Comparison of ENCODE assay signal across 8 mouse cellular contexts in genomic region chr5:132229644-132230357, GRCm38 (mm10).
DNase-seq lines count a peak whose midpoint lies in the region; ATAC-seq lines count a peak whose summit lies in the region.

No protein-coding gene starts in this region.

- no peak overlapping the region for H3K4me3 ChIP-seq in forebrain, embryonic 12.5 days (replicated peaks)
- peak overlapping the region; percentile 19; the same call in 1 of the 2 replicates for H3K4me3 ChIP-seq in heart, embryonic 16.5 days (ENCODE audit: low read length)
- H3K4me3 ChIP-seq in liver, embryonic 11.5 days (ENCODE audit: low read depth, low read length): no peak overlapping the region
- no peak overlapping the region for H3K4me3 ChIP-seq in neural tube, embryonic 15.5 days (replicated peaks)

- no peak for ATAC-seq in cerebellum, adult (ENCODE audit: insufficient number of reproducible peaks, low FRiP score, low TSS enrichment)
- ATAC-seq in forebrain, embryonic 12.5 days (ENCODE audit: low FRiP score): peak; percentile 92
- peak; percentile 94 for ATAC-seq in heart, embryonic 16.5 days (replicated peaks; ENCODE audit: extremely low read depth, insufficient read depth, low FRiP score)
- peak; percentile 34; the same call in 1 of the 2 replicates for ATAC-seq in liver, embryonic 11.5 days (replicated peaks; ENCODE audit: low FRiP score)
- peak; percentile 55; the same call in 1 of the 2 replicates for ATAC-seq in neural tube, embryonic 15.5 days (ENCODE audit: low FRiP score)

- H3K27ac ChIP-seq in forebrain, embryonic 12.5 days: peak overlapping the region; percentile 69
- peak overlapping the region; percentile 65 for H3K27ac ChIP-seq in heart, embryonic 16.5 days (ENCODE audit: low read length)
- no peak overlapping the region for H3K27ac ChIP-seq in liver, embryonic 11.5 days (ENCODE audit: low read depth, low read length)
- H3K27ac ChIP-seq in neural tube, embryonic 15.5 days (replicated peaks): no peak overlapping the region

- peak overlapping the region; percentile 6 for H3K4me2 ChIP-seq in forebrain, embryonic 12.5 days
- H3K4me2 ChIP-seq in heart, embryonic 16.5 days (ENCODE audit: low read depth, low read length): peak overlapping the region; percentile 54
- no peak overlapping the region for H3K4me2 ChIP-seq in liver, embryonic 11.5 days
- no peak overlapping the region for H3K4me2 ChIP-seq in neural tube, embryonic 15.5 days

- H3K9ac ChIP-seq in forebrain, embryonic 12.5 days: no peak overlapping the region
- no peak overlapping the region; the same call in 1 of the 2 replicates for H3K9ac ChIP-seq in heart, embryonic 16.5 days (ENCODE audit: low read length)
- no peak overlapping the region for H3K9ac ChIP-seq in liver, embryonic 11.5 days (ENCODE audit: low read depth, low read length)
- no peak overlapping the region for H3K9ac ChIP-seq in neural tube, embryonic 15.5 days (replicated peaks)

- peaks cover 39% of the 10 kb centered on the region for H3K4me1 ChIP-seq in forebrain, embryonic 12.5 days
- peaks cover 19% of the 10 kb centered on the region for H3K4me1 ChIP-seq in heart, embryonic 16.5 days (ENCODE audit: control insufficient read depth, insufficient read depth, low read length)
- H3K4me1 ChIP-seq in liver, embryonic 11.5 days (replicated peaks; ENCODE audit: control insufficient read depth, insufficient read depth, low read length): no peaks in the 10 kb centered on the region
- peaks cover 23% of the 10 kb centered on the region for H3K4me1 ChIP-seq in neural tube, embryonic 15.5 days

- peaks cover 18% of the 10 kb centered on the region for H3K27me3 ChIP-seq in forebrain, embryonic 12.5 days
- no peaks in the 10 kb centered on the region for H3K27me3 ChIP-seq in heart, embryonic 16.5 days (ENCODE audit: control insufficient read depth, insufficient read depth, low read length)
- no peaks in the 10 kb centered on the region for H3K27me3 ChIP-seq in liver, embryonic 11.5 days (replicated peaks; ENCODE audit: control insufficient read depth, insufficient read depth, low read length)
- no peaks in the 10 kb centered on the region for H3K27me3 ChIP-seq in neural tube, embryonic 15.5 days (replicated peaks)

- H3K9me3 ChIP-seq in forebrain, embryonic 12.5 days: no peaks in the 10 kb centered on the region
- H3K9me3 ChIP-seq in heart, embryonic 16.5 days (replicated peaks; ENCODE audit: control insufficient read depth, low read length): peaks cover 8% of the 10 kb centered on the region; the same call in 1 of the 2 replicates
- peaks cover 3% of the 10 kb centered on the region; the same call in 1 of the 2 replicates for H3K9me3 ChIP-seq in liver, embryonic 11.5 days (ENCODE audit: control insufficient read depth, low read length)
- no peaks in the 10 kb centered on the region for H3K9me3 ChIP-seq in neural tube, embryonic 15.5 days (replicated peaks)

- WGBS in forebrain, embryonic 12.5 days: 6% methylated on average over 8 of the region's 8 CpGs
- 9% methylated on average over 8 of the region's 8 CpGs for WGBS in heart, embryonic 16.5 days
- WGBS in liver, embryonic 11.5 days: 37% methylated on average over 8 of the region's 8 CpGs
- 22% methylated on average over 8 of the region's 8 CpGs for whole genome bisulfite sequencing in neural tube, embryonic 15.5 days

- DNase-seq in cerebellum, adult 11 months: peak; percentile 41
- peak; percentile 77 to 89 for DNase-seq in kidney, postnatal 25 days
- peak; percentile 33 for DNase-seq in liver, embryonic 11.5 days (ENCODE audit: low spot score)
- no peak for DNase-seq in spleen, postnatal 4 days (ENCODE audit: low spot score in 2 of 2)

- no peaks in the 10 kb centered on the region for H3K36me3 ChIP-seq in forebrain, embryonic 12.5 days (replicated peaks)
- H3K36me3 ChIP-seq in heart, embryonic 16.5 days (ENCODE audit: control insufficient read depth, insufficient read depth): 0 out of 2 replicates have a peak, but pooled peaks cover 3% of the 10 kb centered on the region
- H3K36me3 ChIP-seq in liver, embryonic 11.5 days (ENCODE audit: control insufficient read depth, insufficient read depth, low read length): no peaks in the 10 kb centered on the region
- H3K36me3 ChIP-seq in neural tube, embryonic 15.5 days: no peaks in the 10 kb centered on the region

Comparison
In these comparisons a context has a peak if more than half of its experiments do, and no peak if none do; other contexts are left out.
1. DNase-seq: peak in cerebellum, adult 11 months (single experiment), kidney, postnatal 25 days (2 of 2) and liver, embryonic 11.5 days (single experiment); none in spleen, postnatal 4 days (0 of 2).
2. H3K27ac ChIP-seq: peak in forebrain, embryonic 12.5 days (single experiment) and heart, embryonic 16.5 days (single experiment); none in liver, embryonic 11.5 days (single experiment) and neural tube, embryonic 15.5 days (single experiment).
3. H3K4me2 ChIP-seq: peak in forebrain, embryonic 12.5 days (single experiment) and heart, embryonic 16.5 days (single experiment); none in liver, embryonic 11.5 days (single experiment) and neural tube, embryonic 15.5 days (single experiment).